Mouse (Mus musculus) ES-Bruce4 (cell line): ENCODE measurements around the gene Cryaa.

ENCODE experiments used
- CTCF ChIP-seq: IDR thresholded peaks from one replicate; pipeline ENCODE4 v1.8.1; 2011; ENCODE audit warnings: low read depth, low read length
- EP300 ChIP-seq: IDR thresholded peaks from 2 replicates; pipeline ENCODE4 v1.6.1; 2011; ENCODE audit warnings: low read depth, low read length; ENCODE audit not compliant: insufficient read depth

- TF ChIP-seq CTCF = no peak
- TF ChIP-seq EP300 = no peak
Observed at GRCm38 (mm10) chr17:31705271-31706020, 27.8 kb downstream of the Cryaa start.
